Mouse (Mus musculus): ENCODE measurements around the gene Zfp3.

DNA sequence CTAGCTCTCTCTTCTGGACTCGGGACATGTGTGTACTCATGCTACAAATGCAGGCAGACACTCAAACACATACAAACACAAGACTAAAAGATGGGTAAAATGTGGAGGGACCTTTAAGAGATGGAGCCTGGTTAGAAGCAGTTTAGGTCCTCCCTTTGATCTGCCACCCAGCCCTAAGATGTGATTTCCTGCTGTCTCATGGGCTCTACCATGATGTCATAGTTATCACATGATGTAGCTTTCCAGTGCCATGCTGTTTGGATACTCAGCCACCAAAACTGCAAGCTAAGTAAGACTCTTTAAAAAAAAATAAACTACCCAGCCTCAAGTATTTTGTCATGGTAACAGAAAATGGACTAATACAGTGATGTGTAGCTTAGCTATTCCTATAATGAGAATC is 28.4 kb downstream of the Zfp3 start:
- no peak for TF ChIP-seq FOSL1 (IDR thresholded peaks at IDR 0.05; ENCODE audit: insufficient read depth, low read length, poor library complexity, severe bottlenecking)
- TF ChIP-seq CTCF (IDR thresholded peaks at IDR 0.05; ENCODE audit: control insufficient read depth, insufficient read depth, insufficient read length) = no peak
- no peak for TF ChIP-seq MYOG (IDR thresholded peaks at IDR 0.05; ENCODE audit: control insufficient read depth, extremely low read depth, insufficient read length)
- TF ChIP-seq USF1 (IDR thresholded peaks at IDR 0.05; ENCODE audit: low read depth) = no peak
- no peak for TF ChIP-seq MYOD1 (IDR thresholded peaks at IDR 0.05; ENCODE audit: control insufficient read depth, insufficient read length, low read depth)

Measured in C2C12 (cell line).